Mouse (Mus musculus) cerebellum, adult 9-11 months (tissue): Measurements from ENCODE around the gene Trim69.
"Not testable (repeated sequence)": the region's sequence is repeated elsewhere in the genome, so short reads cannot be mapped to it uniquely, and the experiment has no call there.

Source experiments
- DNase-seq: peaks from one replicate; pipeline ENCODE4 v3.0.0; 2022

Trim69 gene

DNA sequence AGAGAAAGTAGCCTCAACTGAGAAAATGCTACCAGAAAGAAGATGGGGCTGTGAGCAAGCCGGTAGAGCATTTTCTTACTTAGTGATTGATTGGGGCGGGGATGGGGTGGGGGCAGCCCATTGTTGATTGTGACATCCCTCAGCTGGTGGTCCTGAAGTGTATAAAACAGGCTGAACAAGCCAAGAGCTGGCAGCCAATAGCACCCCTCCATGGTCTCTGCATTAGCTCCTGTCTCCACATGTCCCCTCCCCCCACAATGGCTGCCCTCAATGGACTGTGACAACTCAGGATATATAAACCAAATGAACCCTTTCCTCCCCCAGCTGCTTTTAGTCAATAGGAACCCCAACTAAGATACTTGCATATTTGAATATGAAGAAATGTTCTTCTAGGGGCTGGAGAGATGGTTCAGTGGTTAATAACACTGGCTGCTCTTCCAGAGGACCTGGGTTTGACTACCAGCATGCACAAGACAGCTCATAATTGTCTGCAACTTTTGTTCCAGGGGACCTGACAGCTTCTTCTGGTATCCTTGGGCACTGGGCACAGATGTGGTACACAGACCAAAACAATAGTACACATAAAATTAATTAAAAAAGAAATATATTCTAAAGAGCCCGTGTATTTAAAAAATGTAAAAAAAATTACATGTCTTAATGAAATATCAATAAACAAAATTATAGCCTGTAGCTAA is 50.2 kb downstream of the Trim69 start:
- DNase-seq, result no peak

DNA sequence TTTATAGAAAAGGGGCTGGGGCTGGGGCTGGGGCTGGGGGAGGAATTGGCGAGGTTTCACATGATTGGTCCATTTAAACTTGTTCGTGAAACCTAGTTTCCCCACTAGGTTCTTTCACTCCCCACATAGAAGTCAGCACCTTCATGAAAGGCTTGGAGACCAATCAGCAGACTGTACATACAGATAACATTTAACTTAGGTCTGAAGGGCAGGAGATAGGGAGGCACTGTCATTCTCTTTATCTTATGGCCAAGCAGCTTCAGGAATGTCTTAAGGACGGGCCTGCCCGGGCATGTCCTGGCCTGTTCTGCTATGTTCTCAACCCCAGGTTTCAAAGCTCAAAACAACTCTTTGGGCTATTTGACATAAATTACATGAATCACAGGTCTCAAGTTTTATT is 56.6 kb downstream of the Trim69 start:
- DNase-seq, result not testable (repeated sequence)

DNA sequence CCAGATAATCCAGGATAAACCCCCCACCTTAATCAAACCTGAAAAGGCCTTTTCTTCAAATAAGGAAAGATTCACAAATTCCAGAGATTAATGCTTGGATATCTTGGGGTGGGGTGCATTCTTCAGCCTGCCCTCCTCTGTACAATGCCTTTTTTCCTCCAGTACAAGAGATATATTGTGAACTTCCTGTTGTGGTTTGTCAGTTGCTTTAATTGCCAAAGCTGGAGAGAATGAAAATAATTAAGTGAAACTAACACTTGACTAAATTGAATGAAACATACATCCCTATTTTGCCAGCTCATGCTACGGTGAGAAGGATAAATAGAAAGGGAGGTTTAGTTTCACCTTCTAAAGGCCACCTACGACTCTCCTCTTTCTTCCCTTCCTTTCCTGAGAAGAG is 57.7 kb downstream of the Trim69 start:
- DNase-seq, result no peak

GRCm38 (mm10) chr2:122221378-122221777 is 60.9 kb downstream of the Trim69 start:
- DNase-seq, result no peak

GRCm38 (mm10) chr2:122221798-122222197 is 61.3 kb downstream of the Trim69 start:
- DNase-seq, result no peak

- DNase-seq, result no peak
Measured at GRCm38 (mm10) chr2:122222272-122222671, 61.8 kb downstream of the Trim69 start.

DNA sequence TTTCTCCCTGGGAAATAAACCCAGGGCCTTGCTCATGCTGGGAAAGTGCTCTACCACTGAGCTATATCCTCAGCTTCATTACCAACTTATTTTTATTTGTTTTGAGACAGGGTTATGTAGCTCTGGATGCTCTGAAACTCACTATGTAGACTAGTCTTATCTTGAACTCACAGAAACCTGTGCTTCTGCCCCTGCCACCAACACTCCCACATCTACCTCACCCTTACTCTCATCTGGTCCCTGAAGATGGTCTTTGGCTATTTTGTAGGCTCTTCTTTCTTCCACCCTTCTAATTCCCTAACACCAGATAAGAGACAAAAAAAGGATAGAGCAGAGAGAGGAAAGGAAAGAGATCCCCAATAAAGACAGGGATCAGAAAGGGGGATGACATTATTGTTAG is 63.2 kb downstream of the Trim69 start:
- no peak for DNase-seq
